Comparison of ENCODE assay signal across 8 mouse cellular contexts in the genomic region with DNA sequence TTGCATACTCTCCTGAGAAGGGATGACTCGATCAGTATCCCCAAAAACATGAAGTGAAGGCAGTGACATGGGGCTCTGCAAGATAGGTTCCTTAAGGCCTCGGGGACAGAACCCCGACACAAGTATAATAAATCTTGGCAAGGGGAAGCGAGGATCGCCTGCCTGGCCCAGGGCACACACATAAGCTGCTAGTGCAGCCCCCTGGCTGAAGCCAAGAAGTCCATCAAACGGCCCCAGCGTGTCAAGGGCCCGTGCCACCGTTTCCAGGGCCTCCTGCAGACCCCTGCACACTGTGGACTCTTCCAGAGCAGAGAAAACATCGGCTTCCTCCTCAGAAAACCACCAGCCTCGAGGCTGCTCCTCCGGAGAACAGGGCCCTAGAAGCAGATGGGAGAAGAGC. TPM values are rescaled to one million over a fixed set of nuclear protein-coding genes. Genes with fewer than 3 reads are reported as not detected.
DNase-seq lines count a peak whose midpoint lies in the region; ATAC-seq and TF ChIP-seq lines count a peak whose summit lies in the region.

No protein-coding gene starts in this region.

- no peak for DNase-seq in layer of hippocampus, adult 2 months (ENCODE audit: low spot score in 2 of 2)
- DNase-seq in layer of hippocampus, adult 9-11 months, result no peak
- no peak for DNase-seq in embryonic facial prominence, embryonic 10.5 days (ENCODE audit: low spot score)
- DNase-seq in midbrain, postnatal 0 days (ENCODE audit: low spot score), result no peak
- DNase-seq in layer of hippocampus, postnatal 36 days, result no peak
- DNase-seq in cerebellum, adult 8-10 months, result no peak
- no peak for DNase-seq in kidney, adult 8-10 months

- H3K36me3 ChIP-seq in embryonic facial prominence, embryonic 10.5 days (replicated peaks), result peaks cover 55% of the 10 kb centered on the region
- peaks cover 14% of the 10 kb centered on the region; the same call in 1 of the 2 replicates for H3K36me3 ChIP-seq in hindbrain, embryonic 15.5 days
- peaks cover 26% of the 10 kb centered on the region for H3K36me3 ChIP-seq in midbrain, postnatal 0 days (ENCODE audit: insufficient read depth, low read length)

- H3K4me1 ChIP-seq in embryonic facial prominence, embryonic 10.5 days, result peaks cover 36% of the 10 kb centered on the region
- H3K4me1 ChIP-seq in hindbrain, embryonic 15.5 days (replicated peaks), result peaks cover 27% of the 10 kb centered on the region
- 0 out of 2 replicates have a peak, but pooled peaks cover 3% of the 10 kb centered on the region for H3K4me1 ChIP-seq in midbrain, postnatal 0 days (ENCODE audit: insufficient read depth, low read length)

- H3K4me2 ChIP-seq in hindbrain, embryonic 15.5 days, result peak overlapping the region; percentile 81
- peak overlapping the region; percentile 93 for H3K4me2 ChIP-seq in midbrain, postnatal 0 days (ENCODE audit: low read depth, low read length, poor library complexity, severe bottlenecking)

- peak overlapping the region; percentile 87 for H3K4me3 ChIP-seq in layer of hippocampus, adult 2 months
- H3K4me3 ChIP-seq in embryonic facial prominence, embryonic 10.5 days, result peak overlapping the region; percentile 84
- peak overlapping the region; percentile 70 for H3K4me3 ChIP-seq in hindbrain, embryonic 15.5 days
- H3K4me3 ChIP-seq in midbrain, postnatal 0 days (ENCODE audit: low read depth, low read length), result peak overlapping the region; percentile 71

- no peak for TF ChIP-seq CTCF in layer of hippocampus, adult 2 months (conservative IDR thresholded peaks at IDR 0.05)
- no peak for TF ChIP-seq CTCF in midbrain, postnatal 0 days (IDR thresholded peaks at IDR 0.05)

- peak overlapping the region; percentile 89 for H3K27ac ChIP-seq in layer of hippocampus, adult 2 months
- H3K27ac ChIP-seq in embryonic facial prominence, embryonic 10.5 days (replicated peaks), result peak overlapping the region; percentile 89
- H3K27ac ChIP-seq in hindbrain, embryonic 15.5 days (replicated peaks), result peak overlapping the region; percentile 93
- peak overlapping the region; percentile 71; the same call in 1 of the 2 replicates for H3K27ac ChIP-seq in midbrain, postnatal 0 days (ENCODE audit: low read depth, low read length)

- ATAC-seq in hindbrain, embryonic 15.5 days (ENCODE audit: low FRiP score, low read depth), result no peak
- ATAC-seq in midbrain, postnatal 0 days (ENCODE audit: low FRiP score), result no peak

- WGBS in embryonic facial prominence, embryonic 10.5 days, result 56% methylated on average over 12 of the region's 12 CpGs
- WGBS in hindbrain, embryonic 15.5 days, result 59% methylated on average over 12 of the region's 12 CpGs
- WGBS in midbrain, postnatal 0 days, result 60% methylated on average over 12 of the region's 12 CpGs

- H3K27me3 ChIP-seq in embryonic facial prominence, embryonic 10.5 days (replicated peaks; ENCODE audit: low read depth, poor library complexity, severe bottlenecking), result peaks cover 24% of the 10 kb centered on the region
- no peaks in the 10 kb centered on the region; the same call in 1 of the 2 replicates for H3K27me3 ChIP-seq in hindbrain, embryonic 15.5 days
- H3K27me3 ChIP-seq in midbrain, postnatal 0 days (ENCODE audit: insufficient read depth, low read length), result no peaks in the 10 kb centered on the region

- no peaks in the 10 kb centered on the region for H3K9me3 ChIP-seq in embryonic facial prominence, embryonic 10.5 days
- no peaks in the 10 kb centered on the region for H3K9me3 ChIP-seq in hindbrain, embryonic 15.5 days
- H3K9me3 ChIP-seq in midbrain, postnatal 0 days (ENCODE audit: low read length), result no peaks in the 10 kb centered on the region

- peak overlapping the region; percentile 64 for H3K9ac ChIP-seq in hindbrain, embryonic 15.5 days
- H3K9ac ChIP-seq in midbrain, postnatal 0 days (replicated peaks; ENCODE audit: low read length, poor library complexity, severe bottlenecking), result peak overlapping the region; percentile 78

RNA-seq across cellular contexts. Expression of gene Ovca2, which starts 0.6 kb away (rescaled TPM):
- total RNA-seq in layer of hippocampus, adult 2 months (2021), result 10 to 100 TPM; 19.3 to 22.4 TPM
- polyA plus RNA-seq in embryonic facial prominence, embryonic 10.5 days (2016; fragmentation: Nextera tagmentation; extraction: Ambion mirVana), result 35.4 and 36.7 TPM in 2 replicates
- 14.3 and 14.8 TPM in 2 replicates for polyA plus RNA-seq in hindbrain, embryonic 15.5 days (2015; fragmentation: Nextera tagmentation; extraction: Ambion mirVana)
- 14.2 and 26.0 TPM in 2 replicates for total RNA-seq in midbrain, postnatal 0 days (2014; rRNA removed)
- 10.4 and 12.7 TPM in 2 replicates for polyA plus RNA-seq in midbrain, postnatal 0 days (2015; fragmentation: Nextera tagmentation; extraction: Ambion mirVana)
- total RNA-seq in layer of hippocampus, postnatal 36 days (2021), result 10 to 100 TPM; 18.0 to 19.9 TPM

RNA-seq across cellular contexts. Expression of gene Hic1, which starts 8.7 kb away (rescaled TPM):
- total RNA-seq in layer of hippocampus, adult 2 months (2021), result 1 to 10 TPM; 3.8 to 3.9 TPM
- polyA plus RNA-seq in embryonic facial prominence, embryonic 10.5 days (2016; fragmentation: Nextera tagmentation; extraction: Ambion mirVana), result 0.23 and 1.3 TPM in 2 replicates
- polyA plus RNA-seq in hindbrain, embryonic 15.5 days (2015; fragmentation: Nextera tagmentation; extraction: Ambion mirVana), result 4.2 and 4.8 TPM in 2 replicates
- total RNA-seq in midbrain, postnatal 0 days (2014; rRNA removed), result 7.1 and 8.0 TPM in 2 replicates
- polyA plus RNA-seq in midbrain, postnatal 0 days (2015; fragmentation: Nextera tagmentation; extraction: Ambion mirVana), result 1.4 and 1.5 TPM in 2 replicates
- total RNA-seq in layer of hippocampus, postnatal 36 days (2021), result 1 to 10 TPM; 2.8 to 3.6 TPM

RNA-seq across cellular contexts. Expression of gene Dph1, which starts 13.0 kb away (rescaled TPM):
- 10 to 100 TPM; 30.7 to 31.4 TPM for total RNA-seq in layer of hippocampus, adult 2 months (2021)
- 24.9 and 29.2 TPM in 2 replicates for polyA plus RNA-seq in embryonic facial prominence, embryonic 10.5 days (2016; fragmentation: Nextera tagmentation; extraction: Ambion mirVana)
- 14.0 and 15.9 TPM in 2 replicates for polyA plus RNA-seq in hindbrain, embryonic 15.5 days (2015; fragmentation: Nextera tagmentation; extraction: Ambion mirVana)
- 17.4 and 19.9 TPM in 2 replicates for total RNA-seq in midbrain, postnatal 0 days (2014; rRNA removed)
- polyA plus RNA-seq in midbrain, postnatal 0 days (2015; fragmentation: Nextera tagmentation; extraction: Ambion mirVana), result 10.8 and 12.1 TPM in 2 replicates
- 10 to 100 TPM; 33.4 to 33.9 TPM for total RNA-seq in layer of hippocampus, postnatal 36 days (2021)

RNA-seq across cellular contexts. Expression of gene Rtn4rl1, which starts 15.6 kb away (rescaled TPM):
- total RNA-seq in layer of hippocampus, adult 2 months (2021), result 100 to 1,000 TPM; 104 to 110 TPM
- polyA plus RNA-seq in embryonic facial prominence, embryonic 10.5 days (2016; fragmentation: Nextera tagmentation; extraction: Ambion mirVana), result 1.5 and 2.1 TPM in 2 replicates
- polyA plus RNA-seq in hindbrain, embryonic 15.5 days (2015; fragmentation: Nextera tagmentation; extraction: Ambion mirVana), result 11.7 and 12.6 TPM in 2 replicates
- 15.4 and 18.5 TPM in 2 replicates for total RNA-seq in midbrain, postnatal 0 days (2014; rRNA removed)
- 16.2 and 17.5 TPM in 2 replicates for polyA plus RNA-seq in midbrain, postnatal 0 days (2015; fragmentation: Nextera tagmentation; extraction: Ambion mirVana)
- 100 to 1,000 TPM; 103 to 107 TPM for total RNA-seq in layer of hippocampus, postnatal 36 days (2021)
